Mouse (Mus musculus) layer of hippocampus, postnatal 14 days (tissue): ENCODE data around the gene Mrps14. TPM values are rescaled to one million over a fixed set of nuclear protein-coding genes. Genes with fewer than 3 reads are reported as not detected.
A peak's percentile ranks its signal among the peaks of the same experiment; 100 is the strongest.

Experiments used
- DNase-seq, 2 experiments: peaks; one replicate each; pipeline ENCODE4 v3.0.0; 2021 to 2022; ENCODE audit warnings: low spot score in 2 of 2, mixed read lengths in 1 of 2
- long read RNA-seq, 2 experiments: library from polyadenylated mRNA; stranded (forward); transcript quantifications; one replicate each; pipeline ENCODE4 v2.0.0; 2021
- total RNA-seq, 2 experiments: library from RNA; stranded (reverse); gene quantifications; 2 replicates each; pipeline ENCODE4 v1.2.3; 2021

Mrps14 gene
- total RNA-seq = 10 to 100 TPM; 59.8 to 62.8 TPM
- long read RNA-seq, experiment 1, transcript Mrps14-203 (3 exons, 2,999 nt) = major isoform, 40 of 44 reads
- long read RNA-seq, experiment 1, partial matches to known transcripts = 0 of 44 reads
- long read RNA-seq, experiment 1, other reads (novel, unspliced or antisense) = 4 of 44 reads
- long read RNA-seq, experiment 2, transcript Mrps14-203 (3 exons, 2,999 nt) = major isoform, 119 of 130 reads
- long read RNA-seq, experiment 2, partial matches to known transcripts = 1 of 130 reads
- long read RNA-seq, experiment 2, other reads (novel, unspliced or antisense) = 6 of 130 reads

DNA sequence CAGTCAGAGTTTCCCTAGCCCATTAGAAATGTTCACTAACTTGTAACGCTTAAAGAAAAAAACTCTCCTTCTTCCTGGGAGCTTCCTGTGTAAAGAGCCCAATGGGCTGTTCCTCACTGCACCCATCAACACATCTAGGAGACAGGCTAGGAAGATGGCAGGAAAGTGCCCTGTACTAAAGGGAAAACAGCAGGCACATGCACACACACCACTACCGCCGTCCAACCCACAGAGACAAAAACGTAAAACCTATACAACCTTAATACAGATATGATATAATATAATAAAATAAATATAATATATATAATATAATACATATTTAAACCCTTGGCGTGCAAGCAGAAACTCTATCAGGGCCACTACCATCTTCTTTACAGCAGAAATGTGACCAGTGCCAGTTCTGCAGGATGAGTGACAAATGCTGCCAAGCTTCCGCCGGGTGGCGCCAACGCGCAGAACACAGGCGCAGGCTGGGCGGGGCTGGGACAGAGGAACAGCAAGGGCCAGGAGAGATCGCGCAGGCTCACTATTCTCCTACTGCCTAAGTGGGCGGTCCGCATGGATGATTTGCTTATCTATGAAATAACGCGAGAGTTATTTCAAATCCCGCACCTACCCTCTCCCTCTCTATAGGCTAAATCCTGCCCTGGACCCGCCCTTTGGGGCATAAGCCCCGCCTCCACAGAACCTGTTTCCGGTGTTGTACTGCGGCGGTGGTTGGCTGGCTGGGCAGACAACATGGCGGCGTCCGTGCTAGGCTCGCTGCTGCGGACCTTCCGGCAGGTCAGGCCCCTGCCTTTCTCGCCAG is at the start of gene Mrps14:
Mrps14 (plus strand) TSS at position 687 of the 808 bp plus-strand sequence.
- peak; percentile 95 to 98 for DNase-seq

DNA sequence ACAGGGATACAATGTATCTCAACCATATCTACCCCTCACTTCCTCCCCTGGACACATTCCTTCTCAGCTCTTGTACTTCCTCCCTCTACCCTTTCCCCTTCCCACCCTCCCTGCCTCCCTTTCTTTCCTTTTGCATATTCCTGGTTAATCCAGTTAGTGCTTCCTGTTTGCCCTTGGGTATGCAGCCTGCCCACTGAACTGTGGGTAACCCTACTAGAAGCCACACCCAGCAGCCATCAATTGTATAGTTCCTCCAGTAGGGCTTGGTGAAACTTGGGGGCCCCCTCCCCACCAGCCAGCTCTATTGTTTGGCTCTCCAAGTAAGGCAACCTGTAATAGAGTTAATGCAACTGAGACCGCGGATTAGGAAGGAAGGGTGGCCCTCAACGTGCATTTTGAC is 49.4 kb upstream of the Mrps14 start:
- DNase-seq = no peak

DNA sequence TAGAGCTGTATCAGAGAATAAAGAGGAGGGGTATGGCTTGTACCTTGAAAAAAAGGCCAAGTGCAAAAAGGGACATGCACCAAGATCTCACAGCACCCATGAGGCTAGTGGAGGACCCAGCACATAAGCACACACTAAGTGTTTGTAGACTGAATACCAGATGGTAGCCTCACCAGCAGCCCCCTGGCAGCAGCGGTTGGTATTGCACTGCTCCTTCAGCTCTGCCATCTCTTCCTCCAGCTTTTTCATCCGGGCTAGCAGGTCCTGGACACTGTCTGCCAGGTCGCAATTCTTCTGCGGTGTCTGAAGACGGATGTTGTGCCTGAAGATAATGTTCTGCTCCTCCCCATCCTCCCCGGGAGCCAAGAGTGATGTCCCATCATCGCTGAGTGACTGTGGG is 47.7 kb upstream of the Mrps14 start:
- no peak for DNase-seq

DNA sequence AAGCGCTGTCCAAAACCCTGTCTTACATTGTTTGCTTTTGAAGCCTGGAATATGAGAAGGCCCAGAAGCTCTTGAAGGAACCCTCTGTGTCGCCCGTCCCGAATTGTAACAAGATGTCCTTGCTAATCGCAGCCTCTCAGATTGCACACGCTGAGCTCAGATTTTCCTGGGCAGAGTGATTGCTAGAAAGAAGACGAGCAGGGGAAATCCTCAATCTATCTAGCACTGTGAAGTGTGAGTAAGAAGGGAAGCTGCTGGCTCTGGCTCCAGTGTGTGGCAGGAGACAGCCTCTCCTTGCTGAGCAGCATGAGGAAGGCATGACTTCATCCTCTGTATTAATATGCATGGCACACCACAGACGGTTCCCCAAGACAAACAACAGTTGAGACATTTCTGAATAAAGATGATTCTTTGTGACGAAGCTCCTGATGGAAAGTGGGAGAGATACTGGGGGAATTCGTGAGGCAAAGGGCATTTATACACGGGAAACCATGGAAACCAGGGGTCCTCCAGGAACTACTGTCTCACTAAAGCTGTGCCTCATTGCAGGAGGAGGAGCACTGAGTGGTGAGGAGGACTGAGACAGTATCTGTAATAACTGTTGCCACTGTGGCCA is 45.6 kb upstream of the Mrps14 start:
- peak; percentile 43 to 57 for DNase-seq

DNA sequence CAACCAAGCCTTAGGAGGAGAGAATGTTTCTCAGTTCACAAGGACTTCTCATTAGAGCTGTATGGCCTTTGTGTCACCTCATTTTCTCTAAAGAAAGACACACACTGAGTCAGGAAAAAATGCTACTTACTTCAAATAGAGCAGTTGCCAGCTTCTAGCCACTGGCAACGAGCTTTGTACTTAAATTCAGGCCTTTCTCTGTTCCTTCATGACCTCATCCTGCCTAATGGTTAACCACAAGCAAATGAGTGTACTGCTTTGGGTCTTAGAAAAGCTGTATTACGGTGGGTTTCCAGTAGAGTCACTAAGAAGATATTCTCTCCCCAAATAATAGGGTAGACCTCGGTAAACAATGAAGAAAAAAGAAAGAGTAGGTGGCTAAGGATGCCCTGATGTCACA is 44.3 kb upstream of the Mrps14 start:
- no peak for DNase-seq

DNA sequence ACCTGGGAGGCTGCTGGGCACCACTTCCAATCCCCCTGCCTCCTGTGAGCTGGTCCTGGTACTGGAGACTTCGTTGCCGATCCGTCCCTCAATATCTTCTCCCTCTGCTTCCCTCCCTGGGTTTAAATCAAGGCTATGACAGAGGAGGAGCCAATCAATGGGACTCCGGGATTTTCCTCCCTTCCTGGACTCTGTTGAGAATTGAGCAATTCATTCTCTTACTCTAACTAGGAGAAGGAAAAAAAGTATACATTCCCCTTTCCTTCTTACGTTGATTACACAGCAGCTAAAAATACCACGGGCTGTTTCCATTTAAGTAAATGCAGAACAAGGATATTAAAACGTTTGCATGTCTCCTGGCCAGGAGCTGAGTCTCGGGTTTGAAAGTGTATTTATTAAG is 41.5 kb upstream of the Mrps14 start, which contains the start of gene Tnn:
Tnn (minus strand) TSS at position 101 of the 400 bp plus-strand sequence.
- DNase-seq = no peak

DNA sequence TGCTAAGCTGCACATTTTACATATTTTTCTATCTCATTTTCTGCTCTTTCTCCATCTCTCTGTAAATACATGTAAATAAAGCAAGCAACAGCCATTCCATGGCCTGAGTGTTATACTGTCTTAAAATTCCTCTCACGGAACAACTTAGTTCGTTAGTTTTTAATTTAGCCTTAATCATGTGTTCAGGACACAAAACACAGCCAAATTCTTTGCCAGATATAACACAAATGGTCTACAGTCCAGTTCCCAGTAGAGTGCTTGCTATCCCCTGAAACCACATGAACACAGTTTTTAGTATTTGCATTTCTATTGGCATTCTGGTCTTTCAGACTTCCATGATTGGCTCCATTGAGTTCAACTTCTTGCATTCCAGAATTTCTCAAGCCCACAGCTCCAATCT is 36.8 kb upstream of the Mrps14 start:
- no peak for DNase-seq

DNA sequence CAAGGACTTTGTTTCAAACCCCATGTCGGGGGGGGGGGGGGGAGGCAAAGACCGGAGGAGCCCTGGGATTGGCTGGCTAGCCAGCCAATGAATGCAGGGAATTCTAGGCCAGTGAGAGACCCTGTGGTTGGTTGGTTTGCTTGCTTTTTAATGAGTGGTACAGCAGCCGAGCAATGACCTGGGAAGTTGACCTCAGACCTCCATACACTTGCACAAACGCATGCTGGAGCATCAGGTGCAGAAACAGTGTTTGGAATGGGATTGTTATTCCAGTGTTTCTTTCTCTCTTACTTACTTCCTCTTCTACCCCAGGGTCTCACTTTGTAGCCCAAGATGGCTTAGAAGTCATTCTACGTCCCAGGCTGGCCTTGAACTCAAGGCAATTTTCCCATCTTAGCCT is 28.4 kb upstream of the Mrps14 start:
- no peak for DNase-seq

DNA sequence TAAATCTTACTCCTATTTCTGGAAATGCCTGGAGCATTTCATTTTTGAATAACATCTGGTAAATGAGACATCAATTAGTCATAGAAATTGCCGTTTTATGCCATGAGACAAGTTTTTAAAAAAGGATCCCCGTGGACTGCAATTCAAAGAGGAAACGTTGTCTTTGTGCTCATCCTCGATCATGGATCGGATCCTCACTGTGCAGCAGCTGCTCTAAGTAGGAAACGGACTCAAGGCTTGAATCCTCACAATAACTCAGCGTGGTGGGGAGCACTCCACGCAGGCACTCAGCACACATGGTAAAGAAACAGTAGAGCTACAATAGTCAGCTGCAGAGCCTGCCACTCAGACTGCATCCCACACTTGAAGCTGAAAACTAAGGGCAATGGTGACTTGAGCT is 18.1 kb upstream of the Mrps14 start:
- DNase-seq = no peak

DNA sequence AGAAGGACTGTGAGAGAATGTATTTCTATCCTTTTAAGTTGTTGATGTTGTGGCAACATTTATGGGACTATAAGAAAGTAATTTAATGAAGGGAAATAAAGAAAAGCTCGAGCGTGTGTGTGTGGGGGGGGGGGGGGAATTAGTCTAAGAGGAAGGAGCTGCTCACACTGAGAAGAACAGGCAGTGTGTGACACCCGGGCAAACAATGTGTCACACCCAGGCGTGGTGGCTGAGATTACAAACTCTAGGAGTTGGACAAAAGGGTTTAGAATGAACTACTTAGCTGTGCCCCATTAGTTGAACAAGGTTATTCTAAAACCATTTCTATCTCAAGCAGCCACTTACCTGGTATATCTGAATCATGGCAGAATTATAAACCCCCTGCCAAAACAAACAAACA is 13.8 kb upstream of the Mrps14 start:
- DNase-seq = no peak

DNA sequence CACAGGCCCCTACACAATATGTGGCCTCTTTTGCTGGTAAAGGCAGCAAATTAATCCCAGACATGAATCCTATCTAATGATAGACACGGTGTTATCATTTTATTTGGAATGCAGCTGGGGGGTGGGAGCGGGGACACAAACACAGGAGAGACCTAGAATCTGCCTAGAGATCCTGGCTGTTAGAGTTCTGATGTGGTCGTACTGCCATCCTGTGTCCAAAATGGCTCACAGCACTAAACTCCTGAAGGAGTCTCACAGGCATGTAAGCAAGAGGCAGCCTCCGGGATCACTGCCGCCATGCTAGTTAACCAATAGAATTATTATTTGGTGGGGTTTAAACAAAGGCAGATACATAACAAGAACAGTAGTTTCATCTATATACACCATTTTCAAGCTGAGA is 10.5 kb upstream of the Mrps14 start:
- peak; percentile 29 to 68 for DNase-seq

DNA sequence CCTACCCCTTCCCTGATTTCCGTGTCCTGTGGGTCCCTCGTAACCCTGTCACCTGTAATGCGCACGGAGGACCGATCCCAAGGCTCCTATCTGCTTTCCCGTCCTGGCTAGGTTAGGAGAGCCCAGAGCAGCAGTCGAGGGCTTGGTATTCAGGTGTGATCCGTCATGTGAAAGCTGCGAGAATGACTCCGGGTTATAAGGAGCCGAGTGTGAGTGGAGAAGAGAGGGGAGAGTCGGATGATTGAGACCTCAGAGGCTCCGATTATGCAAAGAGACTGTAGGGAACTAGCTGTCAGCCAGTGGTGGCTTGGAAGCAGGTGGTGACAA is 285 bp downstream of the Mrps14 start:
- DNase-seq = no peak

DNA sequence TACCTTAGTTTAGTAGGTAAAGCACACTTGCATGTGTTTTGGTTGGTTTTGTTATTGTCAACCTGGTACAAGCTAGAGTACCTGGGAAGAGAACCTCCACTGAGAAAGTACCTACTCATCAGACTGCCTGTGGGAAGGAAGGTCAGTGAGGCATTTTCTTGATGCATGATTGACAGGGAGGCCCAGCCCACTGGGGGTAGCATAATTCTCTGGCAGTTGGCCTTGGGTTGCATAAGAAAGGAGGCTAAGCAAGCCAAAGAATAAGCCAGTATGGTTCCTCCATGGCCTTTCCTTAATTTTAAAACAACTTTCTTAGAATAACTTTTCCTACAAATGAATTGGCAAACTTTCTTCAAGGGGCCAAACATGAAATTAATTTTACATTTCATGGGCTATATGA is 10.5 kb downstream of the Mrps14 start:
- DNase-seq = no peak

DNA sequence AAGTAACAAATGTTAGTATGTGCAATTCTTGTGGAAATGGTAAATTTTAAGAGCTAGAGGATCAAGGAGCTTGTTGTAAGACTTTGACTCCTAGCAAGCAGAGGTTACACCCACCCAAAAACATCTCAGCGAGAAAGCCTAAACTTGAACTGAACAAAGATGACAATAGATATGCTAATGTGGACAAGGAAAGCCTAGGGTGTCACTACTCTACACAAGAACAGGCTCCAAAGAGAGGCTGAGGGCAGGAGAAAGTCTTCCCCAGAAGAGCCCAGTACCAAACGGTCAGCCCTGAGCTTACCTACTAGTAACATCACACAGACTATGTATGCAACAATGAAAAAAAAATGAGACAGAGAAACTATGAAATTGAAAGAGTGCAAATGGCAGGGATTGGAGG is 14.8 kb downstream of the Mrps14 start:
- no peak for DNase-seq

DNA sequence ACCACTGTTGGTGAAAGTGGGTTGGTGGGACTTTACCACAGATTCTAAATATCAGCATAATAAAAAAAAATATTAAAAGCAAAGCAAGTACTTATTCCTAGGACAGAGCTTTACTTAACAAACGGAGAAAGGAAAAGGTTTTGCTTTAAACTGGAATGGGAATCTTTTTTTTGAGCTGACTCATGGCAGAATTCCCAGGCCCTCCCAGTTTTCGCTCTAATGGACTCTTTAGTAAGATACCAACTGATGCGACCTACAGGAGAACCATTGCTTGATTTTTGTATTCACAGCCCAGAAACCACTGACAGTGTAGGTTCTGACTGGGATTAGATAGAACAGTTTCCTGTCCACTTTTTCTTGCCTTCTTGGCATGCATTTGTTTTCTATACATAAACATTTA is 15.6 kb downstream of the Mrps14 start:
- DNase-seq = no peak

DNA sequence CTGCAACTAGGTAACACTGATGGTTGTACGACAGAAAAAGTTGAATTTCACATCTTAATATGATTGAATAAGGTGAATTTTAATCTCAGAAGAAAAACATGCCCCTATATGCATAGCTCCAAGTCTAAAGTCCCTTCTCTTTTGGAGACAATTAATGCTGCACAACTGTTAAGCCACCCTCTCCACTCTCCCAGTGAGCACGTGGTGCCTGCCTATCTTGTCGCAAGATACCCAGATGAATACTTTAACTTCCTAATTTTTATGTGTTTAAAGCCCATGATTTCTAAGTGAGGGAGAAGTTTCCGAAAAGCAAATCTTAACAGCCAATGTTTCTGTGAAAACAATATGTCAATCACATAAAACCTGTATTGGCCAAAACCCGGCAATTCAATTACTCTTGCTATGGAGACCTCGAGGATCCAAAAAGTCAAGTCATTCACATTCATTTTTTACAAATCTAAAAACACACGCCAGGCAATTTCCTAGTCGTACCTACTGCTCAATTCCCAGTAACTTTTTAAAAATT is 16.6 kb downstream of the Mrps14 start:
- peak in 1 of 2 experiments; percentile 24 for DNase-seq

DNA sequence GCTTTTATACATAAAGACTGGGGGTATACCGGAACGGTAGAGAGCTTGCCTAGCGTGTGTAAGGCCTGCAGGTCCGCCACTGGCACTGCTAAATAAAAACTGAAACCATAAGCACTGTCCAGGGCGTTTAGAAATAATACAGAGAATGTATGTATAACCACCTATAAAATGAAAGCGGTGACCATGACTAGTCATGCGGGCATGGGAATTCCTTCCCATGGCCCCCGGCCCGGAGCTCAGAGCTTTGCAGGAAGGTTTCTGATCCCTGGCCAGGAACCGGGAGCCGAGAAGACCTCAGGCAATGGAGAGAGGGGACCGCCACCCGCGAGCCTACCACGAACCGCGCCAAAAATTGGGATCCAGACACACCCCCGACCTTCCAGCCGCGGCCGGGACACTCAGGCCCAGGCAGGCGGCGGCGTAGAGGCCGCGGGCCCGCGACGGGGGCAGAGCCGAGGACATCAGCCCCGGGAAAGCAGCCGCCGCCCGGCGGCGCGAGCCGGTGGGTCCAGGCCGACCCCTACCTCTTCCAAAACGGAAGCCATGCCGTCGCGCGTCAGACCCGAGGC is 17.2 kb downstream of the Mrps14 start:
- DNase-seq = peak in 1 of 2 experiments; percentile 54

DNA sequence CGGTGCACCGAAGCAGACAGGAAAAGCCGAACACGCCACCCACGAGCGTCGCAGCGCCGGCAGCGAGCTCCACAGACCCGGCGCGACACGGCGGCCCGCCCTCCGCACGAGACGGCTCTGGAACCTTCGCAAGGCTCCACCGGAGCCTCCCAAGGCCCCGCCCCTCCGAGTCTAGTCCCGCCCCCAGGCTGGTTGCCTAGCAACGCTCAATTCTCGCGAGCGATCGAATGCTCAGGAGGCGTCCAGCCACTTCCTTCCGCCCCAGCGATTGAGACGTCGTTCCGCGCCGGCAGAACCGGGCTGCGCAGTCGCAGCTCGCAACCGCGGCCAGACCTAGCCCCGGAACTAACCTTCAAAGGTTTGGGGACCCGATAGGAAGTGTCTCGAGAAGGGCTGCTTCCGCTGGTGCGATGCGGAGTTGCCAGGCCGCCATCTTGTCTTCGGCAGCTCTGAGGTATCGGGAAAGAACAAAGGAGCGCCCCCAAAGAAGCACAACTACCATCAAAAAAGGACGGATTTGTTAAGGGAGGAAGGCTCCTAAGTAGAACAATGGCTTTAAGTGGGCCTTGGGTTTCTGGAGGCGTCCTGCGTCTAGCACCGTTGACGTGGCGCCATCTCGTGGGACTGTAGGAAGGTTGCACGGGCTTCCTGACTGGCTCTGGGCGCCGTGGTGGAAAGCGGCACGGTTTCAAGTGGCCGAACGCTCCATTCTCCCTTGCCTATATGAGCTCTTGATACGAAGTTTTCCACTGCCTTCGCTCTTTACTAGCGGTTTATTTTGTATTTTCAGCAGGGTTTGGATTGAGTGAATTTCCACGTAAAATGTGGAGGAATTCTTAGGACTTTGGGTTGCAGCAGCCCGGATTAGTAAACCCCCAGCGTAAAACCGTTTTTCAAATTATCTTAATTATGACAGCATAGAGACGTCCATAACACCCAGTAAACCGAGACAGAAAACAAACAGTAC is 18.0 kb downstream of the Mrps14 start, which contains the start of gene Cacybp:
Cacybp (minus strand) TSS at position 173 of the 967 bp plus-strand sequence.
- DNase-seq = peak; percentile 99

DNA sequence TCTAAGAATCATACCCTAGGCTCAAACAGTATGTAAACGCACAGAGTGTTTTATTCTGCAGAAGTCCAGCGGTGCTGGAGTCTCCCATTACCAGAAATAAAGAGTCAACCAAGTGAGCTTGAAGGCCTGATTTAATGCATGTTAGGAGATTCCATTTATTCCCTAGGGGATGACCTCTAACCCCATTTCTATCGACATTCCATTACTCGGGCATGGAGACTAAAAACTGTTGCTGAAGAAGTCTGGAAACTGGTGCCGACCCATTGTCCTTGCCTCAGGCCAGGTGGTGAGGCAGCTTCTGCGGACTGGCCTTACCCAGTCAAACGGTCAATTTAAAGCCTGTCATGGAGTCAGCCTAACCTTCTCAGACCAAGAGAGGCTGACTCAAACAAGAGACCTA is 19.2 kb downstream of the Mrps14 start:
- no peak for DNase-seq

DNA sequence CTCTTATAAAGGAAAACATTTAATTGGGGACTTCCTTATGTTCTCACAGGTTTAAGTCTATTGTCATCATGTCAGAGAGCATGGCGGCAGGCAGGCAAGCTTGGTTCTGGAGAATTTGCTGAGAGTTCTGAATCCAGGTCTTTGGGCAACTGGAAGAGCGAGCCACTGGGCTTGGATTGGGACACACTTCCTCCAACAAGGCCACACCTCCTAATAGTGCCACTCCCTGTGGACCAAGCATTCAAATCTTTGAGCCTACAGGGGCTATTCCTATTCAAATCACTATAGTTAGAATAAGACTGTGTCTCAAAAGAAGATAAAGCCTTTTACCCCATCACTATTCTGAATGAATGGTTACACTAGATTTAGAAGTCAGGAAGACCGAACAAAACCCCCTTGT is 22.9 kb downstream of the Mrps14 start:
- DNase-seq = no peak
